Mouse (Mus musculus): ENCODE results near the gene Tm9sf1.

Gene Tm9sf1

DNA sequence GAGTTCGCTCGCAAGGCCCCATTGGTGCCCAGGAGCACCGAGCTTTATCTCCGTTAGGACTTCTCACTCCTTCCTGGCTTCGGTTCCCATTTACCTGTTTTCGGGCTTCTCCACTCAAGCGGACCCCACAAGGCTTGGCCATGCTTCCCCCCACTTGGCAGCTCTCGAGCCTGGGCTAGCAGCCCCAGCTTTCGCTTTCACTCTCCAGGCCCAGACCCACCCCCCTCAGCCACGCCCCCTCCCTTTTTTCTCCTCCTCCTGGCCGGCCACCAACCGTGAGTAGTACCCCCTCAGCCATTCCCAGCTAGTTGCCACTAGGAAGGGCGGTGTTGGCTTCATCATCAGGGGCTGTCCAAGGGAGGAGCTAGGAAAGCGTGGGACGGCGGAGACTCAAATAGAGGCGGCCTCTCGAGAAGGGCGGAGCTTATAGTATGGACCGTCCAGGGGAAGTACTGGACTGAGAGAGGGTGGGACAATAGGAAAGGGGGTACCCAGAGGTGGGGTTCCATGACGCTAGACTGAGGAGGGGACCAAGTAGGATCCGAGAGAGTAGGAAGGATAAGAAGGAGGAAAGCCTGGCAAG is 52.8 kb downstream of the Tm9sf1 start, which contains the start of gene Psme2:
Gene Psme2 (minus strand): TSS at position 366 of the 583 bp plus-strand sequence.
- in situ Hi-C loops (cut with MseI, MboI) = no loop called here

DNA sequence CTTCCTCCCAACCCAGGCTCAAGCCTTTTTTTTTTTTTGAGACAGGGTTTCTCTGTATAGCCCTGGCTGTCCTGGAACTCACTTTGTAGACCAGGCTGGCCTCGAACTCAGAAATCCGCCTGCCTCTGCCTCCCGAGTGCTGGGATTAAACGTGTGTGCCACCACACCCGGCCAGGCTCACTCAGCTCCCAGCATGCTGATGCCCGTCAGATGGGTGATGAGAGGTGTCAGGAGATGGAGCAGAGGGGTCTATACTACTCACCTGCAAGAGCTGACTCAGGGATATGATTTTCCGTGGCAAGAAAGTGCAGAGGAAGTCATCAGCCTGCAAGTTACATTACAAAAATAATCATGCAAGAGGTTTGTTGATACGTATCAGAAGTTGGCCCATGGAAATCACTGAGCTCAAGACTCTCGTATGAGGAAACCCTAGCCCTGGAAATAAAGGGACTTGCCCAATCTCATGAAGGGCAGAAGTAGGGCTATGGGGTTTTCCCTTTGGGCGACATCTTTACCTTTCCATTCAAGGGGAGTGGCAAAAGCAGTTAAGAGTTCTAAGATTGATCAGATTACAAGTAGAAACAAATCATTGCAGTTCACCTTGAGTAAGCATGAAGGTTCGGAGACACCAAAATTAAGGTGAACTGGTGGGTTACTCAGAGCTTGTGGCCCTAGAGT is 53.7 kb downstream of the Tm9sf1 start:
- in situ Hi-C loops (cut with MseI, MboI) = no loop called here

DNA sequence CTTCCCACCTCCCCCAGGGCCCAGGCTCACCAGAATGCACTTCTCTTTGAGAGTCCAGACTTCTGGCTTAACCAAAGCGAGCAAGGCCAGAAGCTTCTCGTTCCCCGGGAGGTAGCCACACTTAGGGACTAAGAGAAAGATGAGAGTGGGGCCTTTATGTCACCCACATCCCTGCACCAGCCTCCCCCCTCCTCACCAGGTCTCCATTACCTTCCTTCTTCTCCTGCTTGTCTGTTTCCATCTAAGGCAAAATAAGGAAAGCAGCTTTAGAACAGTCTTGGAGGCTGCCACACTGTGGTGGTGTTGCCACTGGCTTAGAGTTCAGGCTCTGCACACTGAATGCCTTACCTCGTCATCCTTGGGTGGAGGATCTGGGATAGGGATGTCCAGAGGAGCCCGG is 54.3 kb downstream of the Tm9sf1 start:
- in situ Hi-C loops (cut with MseI, MboI) = no loop called here

DNA sequence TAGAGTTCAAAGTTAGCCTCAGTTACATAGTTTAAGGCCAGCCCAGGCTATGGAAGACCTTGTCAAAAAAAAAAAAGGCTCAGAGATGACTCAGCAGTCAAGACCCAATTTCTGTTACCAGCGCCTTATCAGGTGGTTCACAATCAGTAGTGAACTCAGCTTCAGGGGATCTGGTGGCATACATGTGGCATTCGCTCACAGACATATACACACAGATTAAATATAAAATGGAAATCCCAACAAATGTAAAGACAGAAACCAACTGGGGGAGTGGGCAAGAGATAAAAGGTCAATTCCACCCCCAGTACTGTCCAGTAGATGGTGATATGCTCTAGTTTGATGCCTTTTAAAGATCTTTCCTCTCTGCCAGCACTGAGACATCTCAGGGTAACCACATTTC is 57.5 kb downstream of the Tm9sf1 start:
- in situ Hi-C loops (cut with MseI, MboI) = no loop called here
